ENCODE assay signal across 11 mouse cellular contexts in the genomic region with DNA sequence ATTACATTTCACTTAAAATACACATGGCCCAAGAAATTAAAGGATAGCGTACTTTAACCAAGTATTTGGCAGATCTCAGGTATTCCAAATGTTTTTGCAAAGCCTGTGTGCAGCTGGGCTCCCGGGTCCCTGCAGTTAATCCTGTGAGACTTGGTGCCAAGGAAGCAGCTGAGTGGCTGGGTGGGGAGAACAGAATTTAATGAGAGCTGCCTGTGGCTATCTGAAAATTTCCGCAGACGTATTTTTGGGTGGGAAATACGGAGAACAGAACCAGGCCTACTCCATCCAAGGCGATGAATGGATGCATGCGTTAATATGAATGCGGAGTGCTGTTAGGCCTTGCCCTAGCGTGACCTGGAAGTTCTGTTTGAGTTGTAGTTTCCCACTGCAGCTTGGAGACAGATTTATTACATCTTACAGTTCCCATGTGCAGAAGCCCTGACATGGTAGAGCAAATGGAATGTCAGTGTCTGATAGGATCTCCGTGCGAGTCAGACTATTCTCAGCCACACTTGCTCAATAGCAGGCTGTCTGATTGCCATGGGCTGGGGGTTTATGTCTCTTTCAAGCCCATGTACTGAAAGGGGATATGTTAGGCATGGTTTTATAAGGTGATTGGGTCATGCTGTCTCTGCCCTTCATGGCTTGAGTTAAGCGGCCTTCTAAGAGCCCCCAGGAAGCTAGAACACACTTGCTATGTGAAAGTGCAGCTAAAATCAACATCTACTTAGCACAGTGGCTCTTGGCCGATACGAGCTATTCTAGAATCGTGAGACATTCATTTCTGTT. TPM values are rescaled to one million over a fixed set of nuclear protein-coding genes. Genes with fewer than 3 reads are reported as not detected.
DNase-seq lines count a peak whose midpoint lies in the region; ATAC-seq and TF ChIP-seq lines count a peak whose summit lies in the region.
"Had no signal": no experiment of that assay in that cellular context is flagged by ENCODE, and none has a peak within 500 bp of the region (broad histone marks: within the 10 kb centered on the region; RNA-seq: fewer than 3 reads in every experiment).

No protein-coding gene starts in this region.

- H3K79me2 ChIP-seq in C2C12 (ENCODE audit: control insufficient read depth, insufficient read depth), result no peaks in the 10 kb centered on the region

- intact Hi-C loops in left cerebral cortex, postnatal 14 days (cut with DNase I), result no loop called here

- TF ChIP-seq CTCF in intestine, postnatal 0 days (IDR thresholded peaks at IDR 0.05; ENCODE audit: low read depth), result no peak
- no peak for TF ChIP-seq CTCF in C2C12 (IDR thresholded peaks at IDR 0.05; ENCODE audit: control insufficient read depth, insufficient read depth, insufficient read length)

- H3K79me3 ChIP-seq in C2C12 (ENCODE audit: low read depth), result no peaks in the 10 kb centered on the region

- 45% methylated on average over 15 of the region's 15 CpGs for WGBS in intestine, embryonic 14.5 days
- 55% methylated on average over 15 of the region's 15 CpGs for WGBS in intestine, postnatal 0 days
- WGBS in embryonic facial prominence, embryonic 14.5 days, result 47% methylated on average over 15 of the region's 15 CpGs

- peaks cover 28% of the 10 kb centered on the region for H3K4me1 ChIP-seq in intestine, embryonic 14.5 days (replicated peaks; ENCODE audit: control insufficient read depth, insufficient read depth, low read length)
- H3K4me1 ChIP-seq in intestine, postnatal 0 days (replicated peaks; ENCODE audit: control insufficient read depth, insufficient read depth, low read length), result 0 out of 2 replicates have a peak, but pooled peaks cover 5% of the 10 kb centered on the region
- H3K4me1 ChIP-seq in embryonic facial prominence, embryonic 14.5 days (ENCODE audit: control insufficient read depth, insufficient read depth, low read length), result peaks cover 49% of the 10 kb centered on the region

- DNase-seq in intestine, embryonic 14.5 days (ENCODE audit: low spot score), result no peak
- DNase-seq in embryonic facial prominence, embryonic 14.5 days (ENCODE audit: low spot score), result peak; percentile 87
- DNase-seq in kidney, postnatal 10 days, result peak; percentile 65
- no peak for DNase-seq in left cerebral cortex, postnatal 14 days (ENCODE audit: low spot score in 2 of 2)
- DNase-seq in layer of hippocampus, postnatal 10 days (ENCODE audit: low spot score in 2 of 2), result no peak
- DNase-seq: spleen, adult 18-20 months had no signal

- peak overlapping the region; percentile 54 for H3K27ac ChIP-seq in intestine, embryonic 14.5 days (ENCODE audit: low read depth)
- H3K27ac ChIP-seq in intestine, postnatal 0 days (ENCODE audit: low read depth, low read length), result no peak overlapping the region
- peak overlapping the region; percentile 74 for H3K27ac ChIP-seq in embryonic facial prominence, embryonic 14.5 days (replicated peaks; ENCODE audit: low read depth, low read length)
- H3K27ac ChIP-seq: forebrain, embryonic 15.5 days; midbrain, embryonic 13.5 days had no signal

- no peak for ATAC-seq in intestine, embryonic 14.5 days (replicated peaks; ENCODE audit: low FRiP score, low TSS enrichment, low read depth)
- no peak for ATAC-seq in intestine, postnatal 0 days
- peak; percentile 39 for ATAC-seq in embryonic facial prominence, embryonic 14.5 days (ENCODE audit: low read depth)
- no peak for ATAC-seq in erythroblast, adult 5-6 weeks (replicated peaks; ENCODE audit: low FRiP score, poor library complexity, severe bottlenecking)
- ATAC-seq: forebrain, embryonic 15.5 days; midbrain, embryonic 13.5 days had no signal

- no peak overlapping the region for H3K9ac ChIP-seq in intestine, embryonic 14.5 days (ENCODE audit: low read length)
- no peak overlapping the region for H3K9ac ChIP-seq in intestine, postnatal 0 days (ENCODE audit: low read depth, low read length)
- H3K9ac ChIP-seq in embryonic facial prominence, embryonic 14.5 days (ENCODE audit: low read depth, low read length), result no peak overlapping the region
- H3K9ac ChIP-seq: forebrain, embryonic 15.5 days; midbrain, embryonic 13.5 days had no signal

- H3K36me3 ChIP-seq in intestine, embryonic 14.5 days (ENCODE audit: control insufficient read depth, insufficient read depth, low read length), result peaks cover 37% of the 10 kb centered on the region
- H3K36me3 ChIP-seq in intestine, postnatal 0 days (ENCODE audit: control insufficient read depth, insufficient read depth), result 0 out of 2 replicates have a peak, but pooled peaks cover 8% of the 10 kb centered on the region
- H3K36me3 ChIP-seq in C2C12 (ENCODE audit: control insufficient read depth, insufficient read depth), result peaks cover 9% of the 10 kb centered on the region
- peaks cover 22% of the 10 kb centered on the region; the same call in 1 of the 2 replicates for H3K36me3 ChIP-seq in embryonic facial prominence, embryonic 14.5 days (ENCODE audit: control insufficient read depth, insufficient read depth, low read length)
- H3K36me3 ChIP-seq: forebrain, embryonic 15.5 days had no signal

- H3ac ChIP-seq in C2C12 (ENCODE audit: control insufficient read depth, insufficient read length, low read depth), result no peak overlapping the region

- H3K9me3 ChIP-seq in intestine, embryonic 14.5 days (ENCODE audit: control insufficient read depth, low read length), result no peaks in the 10 kb centered on the region
- H3K9me3 ChIP-seq in intestine, postnatal 0 days (ENCODE audit: control insufficient read depth), result no peaks in the 10 kb centered on the region
- 0 out of 2 replicates have a peak, but pooled peaks cover 5% of the 10 kb centered on the region for H3K9me3 ChIP-seq in embryonic facial prominence, embryonic 14.5 days (ENCODE audit: control insufficient read depth, low read length)
- H3K9me3 ChIP-seq: forebrain, embryonic 15.5 days; midbrain, embryonic 13.5 days had no signal

- H3K4me3 ChIP-seq in intestine, embryonic 14.5 days (ENCODE audit: low read depth, low read length), result no peak overlapping the region
- no peak overlapping the region for H3K4me3 ChIP-seq in intestine, postnatal 0 days (ENCODE audit: low read depth, low read length)
- no peak overlapping the region for H3K4me3 ChIP-seq in C2C12 (ENCODE audit: insufficient read depth, poor library complexity, severe bottlenecking)
- no peak overlapping the region for H3K4me3 ChIP-seq in embryonic facial prominence, embryonic 14.5 days (ENCODE audit: low read depth, low read length)
- H3K4me3 ChIP-seq: forebrain, embryonic 15.5 days; midbrain, embryonic 13.5 days had no signal

- H3K27me3 ChIP-seq in intestine, embryonic 14.5 days (replicated peaks; ENCODE audit: control insufficient read depth, insufficient read depth, low read length), result no peaks in the 10 kb centered on the region
- H3K27me3 ChIP-seq in intestine, postnatal 0 days (replicated peaks; ENCODE audit: control insufficient read depth, insufficient read depth, low read length), result no peaks in the 10 kb centered on the region
- no peaks in the 10 kb centered on the region for H3K27me3 ChIP-seq in C2C12 (ENCODE audit: control insufficient read depth, insufficient read depth, insufficient read length)
- no peaks in the 10 kb centered on the region for H3K27me3 ChIP-seq in embryonic facial prominence, embryonic 14.5 days (replicated peaks; ENCODE audit: control insufficient read depth, insufficient read depth, low read length)
- H3K27me3 ChIP-seq: forebrain, embryonic 15.5 days; midbrain, embryonic 13.5 days had no signal

- H3K4me2 ChIP-seq in intestine, embryonic 14.5 days (ENCODE audit: low read length), result no peak overlapping the region
- no peak overlapping the region for H3K4me2 ChIP-seq in intestine, postnatal 0 days (replicated peaks; ENCODE audit: low read depth)
- H3K4me2 ChIP-seq in embryonic facial prominence, embryonic 14.5 days (ENCODE audit: low read depth, low read length), result no peak overlapping the region
- H3K4me2 ChIP-seq: forebrain, embryonic 15.5 days; midbrain, embryonic 13.5 days had no signal

TF ChIP-seq in C2C12, 6 proteins besides CTCF, POLR2A, EP300 and RAD21:
- TF ChIP-seq MYOD1 (IDR thresholded peaks at IDR 0.05; ENCODE audit: control insufficient read depth, insufficient read length, low read depth), result peak; percentile 40
- TF ChIP-seq MAX (IDR thresholded peaks at IDR 0.05), result peak; percentile 76
- TF ChIP-seq FOSL1 (IDR thresholded peaks at IDR 0.05; ENCODE audit: insufficient read depth, low read length, poor library complexity, severe bottlenecking), result peak; percentile 6
- no peak for TF ChIP-seq MYOG (IDR thresholded peaks at IDR 0.05; ENCODE audit: control insufficient read depth, extremely low read depth, insufficient read length)
- peak; percentile 84 for TF ChIP-seq CEBPB (IDR thresholded peaks at IDR 0.05; ENCODE audit: low read depth)
- TF ChIP-seq USF1 (IDR thresholded peaks at IDR 0.05; ENCODE audit: low read depth), result no peak

RNA-seq across cellular contexts. Expression of gene Adam19, which starts 17.5 kb away (rescaled TPM):
- polyA plus RNA-seq in intestine, embryonic 14.5 days (2014; fragmentation: Nextera tagmentation; extraction: Ambion mirVana), result 21.3 and 24.6 TPM in 2 replicates
- 4.0 and 4.5 TPM in 2 replicates for polyA plus RNA-seq in intestine, postnatal 0 days (2015; fragmentation: Nextera tagmentation; extraction: Ambion mirVana)
- 14.0 TPM for polyA plus RNA-seq in C2C12 (2012; fragmentation: generic; extraction: Trizol)
- polyA plus RNA-seq in embryonic facial prominence, embryonic 14.5 days (2014; fragmentation: Nextera tagmentation; extraction: Ambion mirVana), result 15.2 and 17.6 TPM in 2 replicates
- 4.6 TPM in 2 replicates for total RNA-seq in erythroblast, adult 5-6 weeks (2015; ENCODE audit: low replicate concordance)
- 5.6 and 6.2 TPM in 2 replicates for total RNA-seq in erythroblast, adult 5-6 weeks (2017; ENCODE audit: low replicate concordance)
- 10 to 100 TPM; 29.0 to 32.3 TPM for total RNA-seq in left cerebral cortex, postnatal 14 days (2021)
- total RNA-seq in layer of hippocampus, postnatal 10 days (2021), result 10 to 100 TPM; 34.4 to 36.0 TPM

RNA-seq across cellular contexts. Expression of gene Gm12166, which starts 21.1 kb away (rescaled TPM):
- polyA plus RNA-seq in intestine, embryonic 14.5 days (2014; fragmentation: Nextera tagmentation; extraction: Ambion mirVana), result 4.1 and 4.6 TPM in 2 replicates
- polyA plus RNA-seq in intestine, postnatal 0 days (2015; fragmentation: Nextera tagmentation; extraction: Ambion mirVana), result 9.5 and 10.2 TPM in 2 replicates
- 4.0 TPM for polyA plus RNA-seq in C2C12 (2012; fragmentation: generic; extraction: Trizol)
- polyA plus RNA-seq in embryonic facial prominence, embryonic 14.5 days (2014; fragmentation: Nextera tagmentation; extraction: Ambion mirVana), result 4.1 and 6.8 TPM in 2 replicates
- 4.4 and 4.8 TPM in 2 replicates for total RNA-seq in erythroblast, adult 5-6 weeks (2015; ENCODE audit: low replicate concordance)
- total RNA-seq in erythroblast, adult 5-6 weeks (2017; ENCODE audit: low replicate concordance), result 4.3 and 8.9 TPM in 2 replicates
- 1 to 10 TPM; 1.8 to 2.6 TPM for total RNA-seq in left cerebral cortex, postnatal 14 days (2021)
- 1 to 10 TPM; 3.6 to 3.7 TPM for total RNA-seq in layer of hippocampus, postnatal 10 days (2021)

Comparison
In these comparisons a context has a peak if more than half of its experiments do, and no peak if none do; other contexts are left out.
1. DNase-seq: peak in embryonic facial prominence, embryonic 14.5 days (single experiment) and kidney, postnatal 10 days (single experiment); none in intestine, embryonic 14.5 days (single experiment), left cerebral cortex, postnatal 14 days (0 of 2) and layer of hippocampus, postnatal 10 days (0 of 2).